Mouse (Mus musculus): ENCODE results near the gene Ank2. TPM values are rescaled to one million over a fixed set of nuclear protein-coding genes. Genes with fewer than 3 reads are reported as not detected.

Ank2 gene
- total RNA-seq, 2 experiments from 2014 or later: 884 to 907 TPM

- DNase-seq (ENCODE audit: low spot score in 2 of 2): no peak
Measured at GRCm38 (mm10) chr3:127188789-127189128, 310.4 kb downstream of the Ank2 start.

GRCm38 (mm10) chr3:127188086-127188788 lies 310.9 kb downstream of the Ank2 start:
- no peak for DNase-seq (ENCODE audit: low spot score in 2 of 2)

GRCm38 (mm10) chr3:127187081-127187480 lies 312.1 kb downstream of the Ank2 start:
- DNase-seq (ENCODE audit: low spot score in 2 of 2): no peak

GRCm38 (mm10) chr3:127186239-127186638 lies 312.9 kb downstream of the Ank2 start:
- no peak for DNase-seq (ENCODE audit: low spot score in 2 of 2)

DNA sequence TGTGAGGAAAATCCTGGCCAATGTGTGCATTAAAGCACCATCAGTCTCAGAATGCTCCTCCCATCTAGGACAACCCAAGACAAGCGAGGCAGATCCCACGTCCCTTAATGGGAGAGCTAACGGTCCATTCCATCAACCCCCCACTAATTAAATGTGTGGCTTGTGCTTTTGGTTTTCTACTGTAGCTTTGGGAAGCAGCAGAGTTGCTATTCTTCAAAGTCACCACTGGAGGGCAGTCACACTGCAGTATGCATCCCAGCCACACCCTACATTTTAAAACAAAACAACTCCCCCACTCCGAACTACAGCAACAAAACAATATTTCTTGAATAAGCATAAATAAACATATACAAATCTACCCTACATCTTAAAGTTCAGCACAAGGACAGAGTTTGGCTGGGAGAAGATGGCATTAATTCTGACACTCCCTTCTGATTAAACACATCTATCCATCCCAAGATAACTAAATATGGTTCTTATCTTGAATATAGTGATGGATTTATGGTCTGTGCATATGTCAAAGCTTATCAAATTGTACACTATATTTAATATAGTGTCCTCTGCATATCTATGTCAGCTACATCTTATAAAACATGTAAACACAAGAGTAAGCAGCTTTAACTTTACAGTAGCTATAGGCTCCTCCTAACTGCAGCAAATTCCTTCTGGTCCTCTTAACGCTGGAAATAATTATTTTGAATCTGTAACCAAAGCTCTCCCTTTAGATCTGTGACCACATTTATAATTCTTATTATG lies 315.0 kb downstream of the Ank2 start:
- peak in 1 of 2 experiments; percentile 37 for DNase-seq (ENCODE audit: low spot score in 2 of 2)

GRCm38 (mm10) chr3:127172697-127173096 lies 326.5 kb downstream of the Ank2 start:
- DNase-seq (ENCODE audit: low spot score in 2 of 2): no peak

GRCm38 (mm10) chr3:127170246-127170645 lies 328.9 kb downstream of the Ank2 start:
- no peak for DNase-seq (ENCODE audit: low spot score in 2 of 2)

DNA sequence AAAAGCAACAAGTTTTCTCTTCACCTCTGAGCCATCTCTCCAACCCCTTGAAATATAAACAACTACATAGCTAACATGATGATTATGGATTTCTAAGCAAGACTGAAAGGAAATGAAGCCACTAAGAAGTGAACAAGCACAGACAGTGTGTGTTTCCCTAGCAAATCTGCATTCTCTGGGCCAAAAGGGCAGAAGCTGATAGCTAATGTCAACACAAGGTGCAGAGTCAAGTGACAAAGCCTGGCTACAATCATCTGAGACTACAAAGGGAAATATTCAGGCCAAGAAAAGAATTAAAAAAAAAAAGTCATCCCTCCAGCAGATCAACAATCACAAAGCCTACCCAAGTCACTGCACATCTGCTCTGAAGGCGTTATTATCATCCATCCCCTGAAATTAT lies 330.0 kb downstream of the Ank2 start:
- DNase-seq (ENCODE audit: low spot score in 2 of 2): no peak

- DNase-seq (ENCODE audit: low spot score in 2 of 2): no peak
Measured at GRCm38 (mm10) chr3:127163749-127164148, 335.4 kb downstream of the Ank2 start.

DNA sequence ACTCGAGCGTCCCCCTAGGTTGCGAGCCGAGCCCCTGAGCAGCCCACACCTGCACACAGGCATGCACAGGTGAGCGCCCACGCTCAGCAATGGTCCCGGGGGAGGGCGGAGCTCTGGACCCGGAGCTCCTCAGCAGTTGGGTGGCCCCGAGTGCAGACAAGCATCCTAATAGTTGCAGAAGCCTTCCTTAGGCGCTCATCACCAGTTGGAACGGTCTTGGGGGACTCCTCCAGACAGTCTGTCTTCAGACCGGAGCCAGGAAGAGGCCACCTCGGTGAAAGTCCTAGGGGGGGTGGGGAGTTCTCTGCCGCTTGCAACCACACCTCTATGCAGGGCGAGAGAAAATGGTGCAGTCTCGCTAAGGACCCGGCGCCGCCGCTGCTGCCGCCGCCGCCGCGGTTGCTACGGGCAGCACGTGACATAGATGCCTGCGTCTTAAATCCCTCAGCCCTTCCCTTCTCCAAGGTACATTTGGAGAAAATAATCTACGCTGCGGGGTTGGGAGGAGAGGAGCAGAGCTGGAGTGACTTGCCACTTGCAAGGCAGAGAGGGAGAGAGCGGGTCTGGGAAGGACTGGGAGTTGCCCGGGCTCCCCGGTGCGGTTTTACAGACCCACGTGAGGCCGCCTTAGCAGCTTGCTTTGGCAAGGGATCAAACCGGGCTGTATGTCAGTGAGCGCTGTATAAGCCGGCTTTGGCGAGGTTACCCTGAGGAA lies 337.0 kb downstream of the Ank2 start:
- peak; percentile 54 to 69 for DNase-seq (ENCODE audit: low spot score in 2 of 2)

- no peak for DNase-seq (ENCODE audit: low spot score in 2 of 2)
Measured at GRCm38 (mm10) chr3:127161085-127161837, 337.9 kb downstream of the Ank2 start.

GRCm38 (mm10) chr3:127157706-127158105 lies 341.4 kb downstream of the Ank2 start:
- DNase-seq (ENCODE audit: low spot score in 2 of 2): no peak

- DNase-seq (ENCODE audit: low spot score in 2 of 2): no peak
Measured at GRCm38 (mm10) chr3:127156080-127156479, 343.1 kb downstream of the Ank2 start.

- no peak for DNase-seq (ENCODE audit: low spot score in 2 of 2)
Measured at GRCm38 (mm10) chr3:127153861-127154260, 345.3 kb downstream of the Ank2 start.

GRCm38 (mm10) chr3:127153443-127153842 lies 345.7 kb downstream of the Ank2 start:
- DNase-seq (ENCODE audit: low spot score in 2 of 2): no peak

DNA sequence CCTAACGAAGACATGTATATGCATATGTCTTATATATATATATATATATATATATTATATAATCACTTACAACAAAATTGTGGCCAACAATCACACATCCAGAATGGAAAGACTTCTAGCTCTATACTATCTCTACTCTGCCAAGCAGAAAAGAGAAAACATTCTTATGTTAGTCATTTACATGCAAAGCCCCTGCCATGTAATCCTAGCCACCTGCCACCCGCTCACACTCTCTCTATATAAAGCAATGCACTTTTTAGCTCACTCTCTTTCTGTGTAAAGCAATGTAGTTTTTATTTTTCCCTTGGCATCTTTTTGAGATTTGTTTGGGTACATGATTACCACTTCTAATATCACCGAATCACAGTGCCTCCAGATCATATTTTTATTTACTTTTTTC lies 350.5 kb downstream of the Ank2 start:
- DNase-seq (ENCODE audit: low spot score in 2 of 2): no peak

GRCm38 (mm10) chr3:127140590-127140989 lies 358.6 kb downstream of the Ank2 start:
- DNase-seq (ENCODE audit: low spot score in 2 of 2): no peak

DNA sequence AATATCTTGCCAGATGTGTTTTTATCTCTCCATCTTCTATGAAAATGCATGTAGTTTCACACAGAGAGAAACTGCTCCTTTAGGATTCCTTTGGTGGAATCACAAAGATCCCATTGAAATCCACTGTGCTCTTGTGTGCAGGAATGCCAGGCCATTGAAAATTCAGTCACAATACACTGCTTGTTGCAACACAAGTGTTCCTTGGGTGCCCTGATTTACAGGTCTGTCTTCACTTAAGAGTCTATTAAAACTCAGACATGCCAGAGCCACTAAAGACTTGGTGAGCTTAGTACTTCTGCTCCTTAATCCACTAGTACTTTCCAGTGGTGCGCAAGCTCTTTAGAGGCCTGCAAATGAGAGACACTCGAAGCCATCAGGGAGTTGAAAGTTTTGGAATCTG lies 359.5 kb downstream of the Ank2 start:
- no peak for DNase-seq (ENCODE audit: low spot score in 2 of 2)

- no peak for DNase-seq (ENCODE audit: low spot score in 2 of 2)
Measured at GRCm38 (mm10) chr3:127137508-127137907, 361.6 kb downstream of the Ank2 start.

GRCm38 (mm10) chr3:127134062-127134461 lies 365.1 kb downstream of the Ank2 start:
- DNase-seq (ENCODE audit: low spot score in 2 of 2): no peak

DNA sequence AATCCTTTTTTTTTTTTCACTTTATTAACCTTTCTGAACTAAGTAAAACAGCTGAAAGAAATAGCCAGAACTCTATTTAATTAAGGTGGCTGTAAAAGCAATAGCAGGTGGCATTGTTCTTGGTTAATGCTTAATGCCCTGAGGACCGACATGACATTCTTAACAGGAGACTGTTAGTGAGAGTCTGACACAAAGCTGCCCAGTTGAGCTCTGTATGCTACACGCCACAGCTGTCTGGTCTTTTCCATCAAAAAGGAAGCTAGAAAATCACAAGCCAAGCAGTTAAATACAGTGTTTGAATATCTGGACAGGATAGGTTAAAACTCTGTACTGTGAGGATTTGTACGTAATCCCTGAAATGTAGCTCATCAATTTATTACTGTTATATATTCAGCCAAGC lies 368.1 kb downstream of the Ank2 start:
- no peak for DNase-seq (ENCODE audit: low spot score in 2 of 2)

Data from layer of hippocampus, postnatal 10 days (tissue).